Mouse (Mus musculus) heart, embryonic 13.5 days (tissue): ENCODE measurements around the gene Tpx2. TPM values are rescaled to one million over a fixed set of nuclear protein-coding genes. Genes with fewer than 3 reads are reported as not detected.
A peak's percentile ranks its signal among the peaks of the same experiment; 100 is the strongest.

ENCODE experiments used
- ATAC-seq: fragments of 200-750 bp; cut with Nextera tagmentation; 2 replicates; pipeline ENCODE4 v1.8.0; 2017; ENCODE audit warnings: moderate TSS enrichment; ENCODE audit not compliant: insufficient number of reproducible peaks, low FRiP score, low TSS enrichment; ENCODE audit errors: extremely low read depth
- H3K27ac ChIP-seq: fragments of 300-500 bp; sonication (generic); replicated peaks from 2 replicates; pipeline ENCODE4 v1.5.1; 2015; ENCODE audit warnings: moderate library complexity, mild to moderate bottlenecking, inconsistent platforms
- H3K27me3 ChIP-seq: fragments of 300-500 bp; sonication (generic); replicated peaks from 2 replicates; pipeline ENCODE4 v1.6.1; 2015; ENCODE audit warnings: mild to moderate bottlenecking, inconsistent platforms
- H3K36me3 ChIP-seq: fragments of 300-500 bp; sonication (generic); 2 replicates; pipeline ENCODE4 v1.6.1; 2015; ENCODE audit warnings: mild to moderate bottlenecking, inconsistent platforms
- H3K4me1 ChIP-seq: fragments of 300-500 bp; sonication (generic); 2 replicates; pipeline ENCODE4 v1.6.1; 2015; ENCODE audit warnings: inconsistent platforms
- H3K4me2 ChIP-seq: fragments of 300-500 bp; sonication (generic); 2 replicates; pipeline ENCODE4 v1.6.1; 2015; ENCODE audit warnings: inconsistent platforms, mild to moderate bottlenecking, moderate library complexity
- H3K4me3 ChIP-seq: fragments of 300-500 bp; sonication (generic); 2 replicates; pipeline ENCODE4 v1.5.1; 2015; ENCODE audit warnings: moderate library complexity, mild to moderate bottlenecking, inconsistent platforms
- H3K9ac ChIP-seq: fragments of 300-500 bp; sonication (generic); 2 replicates; pipeline ENCODE4 v1.6.1; 2015; ENCODE audit warnings: inconsistent platforms, mild to moderate bottlenecking, moderate library complexity
- H3K9me3 ChIP-seq: fragments of 300-500 bp; sonication (generic); 2 replicates; pipeline ENCODE4 v1.6.1; 2016; ENCODE audit warnings: inconsistent platforms
- WGBS: fragments of 180-500 bp; shearing (Covaris S2); methylation state at CpG from one replicate; pipeline ENCODE4 v1.1.7; 2015; ENCODE audit warnings: mixed read lengths; 5-methylcytosine and 5-hydroxymethylcytosine counted together
- microRNA-seq: library from miRNA; unstranded; fragments of <30 nt; microRNA quantifications from one replicate; pipeline ENCODE4, GENCODE M21; 2016
- polyA plus RNA-seq: library from polyadenylated mRNA; unstranded; fragments of >200 nt; fragmentation: Nextera tagmentation; extraction: Ambion mirVana; gene quantifications from 2 replicates; pipeline ENCODE4 v1.2.1, GENCODE M21; 2015

The Tpx2 gene
- polyA plus RNA-seq, 1 experiment from 2014 or later: 55.5 TPM

DNA sequence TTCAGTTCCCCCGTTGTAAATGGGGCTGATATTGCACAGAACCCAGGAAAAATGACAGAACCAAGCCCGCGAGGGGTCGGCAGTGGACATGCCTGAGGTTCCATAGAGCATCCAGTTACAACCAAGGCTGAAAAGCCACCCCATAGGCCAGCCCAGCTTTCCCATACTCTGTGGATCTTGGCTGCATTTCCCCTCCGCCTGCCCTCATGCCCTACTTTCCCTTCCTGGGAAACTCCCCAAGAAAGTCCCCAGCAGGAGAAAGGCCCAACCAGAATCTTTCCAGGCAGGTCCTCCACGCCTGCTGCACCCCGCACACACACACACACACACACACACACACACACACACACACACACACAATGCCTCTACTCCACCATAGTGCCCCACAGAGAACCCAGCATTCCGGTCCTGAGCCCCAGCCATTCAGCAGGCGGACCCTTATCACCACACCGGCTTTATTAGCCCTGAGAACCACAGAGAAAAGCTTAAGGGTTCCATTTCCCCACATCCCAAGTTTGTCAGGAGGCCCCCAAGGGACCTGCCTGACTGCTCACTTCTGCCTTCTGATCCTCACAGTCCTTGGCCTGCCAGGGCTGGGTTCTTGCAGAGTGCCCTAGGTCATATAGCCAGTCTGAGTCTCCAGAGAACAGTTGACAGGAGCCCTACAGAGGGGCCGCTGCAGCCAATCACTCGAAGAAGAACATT is 83.8 kb downstream of the Tpx2 start:
- Histone ChIP-seq H3K9ac (peak overlapping the region; percentile 45), H3K9me3 (no peaks in the 10 kb centered on the region), H3K4me3 (peak overlapping the region; percentile 28), H3K4me1 (peaks cover 66% of the 10 kb centered on the region), H3K4me2 (peak overlapping the region; percentile 35), H3K36me3 (no peaks in the 10 kb centered on the region), H3K27me3 (peaks cover 41% of the 10 kb centered on the region), H3K27ac (peak overlapping the region; percentile 61)
- no peak for ATAC-seq
- WGBS: 57% methylated on average over 11 of the region's 12 CpGs

DNA sequence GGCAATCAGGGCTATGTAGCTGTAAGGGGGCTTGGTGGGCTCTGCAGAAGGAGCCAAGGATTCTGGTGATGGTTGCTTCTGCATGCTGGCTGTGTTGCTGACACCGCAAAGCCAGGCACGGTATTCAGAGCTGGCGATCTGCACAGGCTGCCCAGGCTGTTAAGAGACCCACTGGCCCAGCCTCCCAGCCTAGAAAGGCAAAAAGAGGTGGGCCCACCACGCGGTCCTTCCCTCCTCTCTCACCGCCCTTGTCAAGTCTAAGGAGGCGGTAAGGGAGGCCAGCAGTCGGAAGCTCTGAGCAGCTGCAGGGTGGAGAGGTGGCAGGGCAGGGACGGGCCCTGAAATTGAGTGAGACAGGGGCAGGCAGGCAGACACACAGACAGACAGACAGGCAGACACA is 85.3 kb downstream of the Tpx2 start, which contains the start of gene Foxs1:
Gene Foxs1, minus strand, starts transcription at position 161 of the 400 bp plus-strand sequence.
- no peaks in the 10 kb centered on the region for H3K9me3 ChIP-seq
- H3K9ac ChIP-seq: peak within 1 kb of the TSS; percentile 45
- 14% methylated on average over 7 of the region's 9 CpGs for WGBS
- peaks cover 50% of the 10 kb centered on the region for H3K27me3 ChIP-seq
- no peak for ATAC-seq
- no peaks in the 10 kb centered on the region for H3K36me3 ChIP-seq
- H3K4me1 ChIP-seq: peaks cover 51% of the 10 kb centered on the region
- H3K4me3 ChIP-seq: peak within 1 kb of the TSS; percentile 28
- peak within 1 kb of the TSS; percentile 61 for H3K27ac ChIP-seq
- peak within 1 kb of the TSS; percentile 35 for H3K4me2 ChIP-seq

DNA sequence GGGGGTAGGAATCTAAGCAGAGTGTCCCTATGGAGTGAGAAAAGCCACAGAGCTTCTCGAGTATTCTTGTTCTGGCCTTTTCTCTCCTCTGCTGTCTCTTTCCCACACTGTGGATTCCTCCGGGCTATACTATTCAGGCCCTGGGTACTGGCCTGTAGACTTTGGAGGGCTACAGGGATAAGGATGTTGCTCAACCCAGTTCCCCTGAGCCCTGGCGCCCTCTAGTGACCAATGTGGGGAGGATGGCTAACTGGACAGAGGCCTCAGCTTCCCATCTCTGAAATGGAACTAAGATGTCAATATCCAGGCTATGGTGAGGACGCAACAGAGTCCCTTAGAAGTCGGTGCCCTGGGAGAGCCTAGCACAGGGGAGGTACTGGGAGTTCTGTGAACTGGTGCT is 85.8 kb downstream of the Tpx2 start:
- Histone ChIP-seq H3K27me3 (peaks cover 56% of the 10 kb centered on the region), H3K27ac (peak overlapping the region; percentile 36), H3K9me3 (no peaks in the 10 kb centered on the region), H3K4me3 (no peak overlapping the region), H3K4me2 (no peak overlapping the region), H3K4me1 (peaks cover 46% of the 10 kb centered on the region), H3K9ac (peak overlapping the region; percentile 10; the same call in 1 of the 2 replicates), H3K36me3 (no peaks in the 10 kb centered on the region)
- ATAC-seq: no peak
- WGBS: 24% methylated on average over 5 of the region's 5 CpGs

DNA sequence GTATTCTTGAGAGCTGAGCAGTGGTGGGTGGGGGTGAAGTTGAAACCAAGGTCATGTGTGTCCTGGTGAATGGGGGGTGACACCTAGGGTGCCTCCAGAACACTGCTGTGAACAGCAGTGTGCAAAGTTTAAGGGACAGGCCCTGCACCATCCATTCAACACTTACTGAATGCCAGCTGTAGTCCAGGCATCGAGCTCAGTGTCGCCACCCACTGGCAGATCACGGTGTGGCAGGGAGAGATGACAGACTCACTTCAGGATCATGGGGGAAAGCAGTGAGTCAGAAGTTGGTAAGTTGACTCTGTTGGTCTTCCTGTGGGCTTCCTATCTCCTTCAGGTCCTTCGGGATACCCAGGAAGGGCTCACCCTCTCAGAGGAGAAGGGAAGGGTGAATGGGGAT is 92.1 kb downstream of the Tpx2 start:
- no peak for ATAC-seq
- Histone ChIP-seq H3K4me1 (peaks cover 15% of the 10 kb centered on the region), H3K27ac (no peak overlapping the region), H3K4me3 (no peak overlapping the region), H3K9me3 (no peaks in the 10 kb centered on the region), H3K9ac (no peak overlapping the region), H3K27me3 (peaks cover 94% of the 10 kb centered on the region), H3K4me2 (no peak overlapping the region), H3K36me3 (no peaks in the 10 kb centered on the region)
- WGBS: 9% methylated on average over 4 of the region's 4 CpGs

DNA sequence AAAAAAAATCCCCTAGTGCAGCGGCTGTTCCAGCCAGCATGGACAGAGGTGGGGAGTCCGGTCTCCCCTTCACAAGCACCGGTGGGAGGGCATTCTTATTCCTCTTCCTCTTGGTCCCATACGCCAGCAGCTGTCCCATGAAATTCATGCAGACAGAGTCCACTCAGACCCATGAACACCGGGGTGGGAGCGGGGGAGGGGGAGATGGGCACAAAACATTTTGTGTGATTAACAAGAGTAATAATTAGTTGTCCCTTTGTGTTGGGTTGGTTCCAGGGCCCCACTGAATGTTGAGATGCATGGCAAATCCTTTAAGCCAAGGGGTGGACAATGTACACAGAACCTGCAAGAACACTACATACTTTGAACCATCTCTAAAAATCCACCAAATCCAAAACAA is 93.3 kb downstream of the Tpx2 start:
- H3K4me3 ChIP-seq: no peak overlapping the region
- H3K36me3 ChIP-seq: no peaks in the 10 kb centered on the region
- H3K4me2 ChIP-seq: no peak overlapping the region
- no peaks in the 10 kb centered on the region for H3K9me3 ChIP-seq
- no peak for ATAC-seq
- no peak overlapping the region for H3K27ac ChIP-seq
- WGBS: 72% methylated on average over 6 of the region's 6 CpGs
- peaks cover 94% of the 10 kb centered on the region for H3K27me3 ChIP-seq
- no peak overlapping the region for H3K9ac ChIP-seq
- peaks cover 15% of the 10 kb centered on the region for H3K4me1 ChIP-seq

DNA sequence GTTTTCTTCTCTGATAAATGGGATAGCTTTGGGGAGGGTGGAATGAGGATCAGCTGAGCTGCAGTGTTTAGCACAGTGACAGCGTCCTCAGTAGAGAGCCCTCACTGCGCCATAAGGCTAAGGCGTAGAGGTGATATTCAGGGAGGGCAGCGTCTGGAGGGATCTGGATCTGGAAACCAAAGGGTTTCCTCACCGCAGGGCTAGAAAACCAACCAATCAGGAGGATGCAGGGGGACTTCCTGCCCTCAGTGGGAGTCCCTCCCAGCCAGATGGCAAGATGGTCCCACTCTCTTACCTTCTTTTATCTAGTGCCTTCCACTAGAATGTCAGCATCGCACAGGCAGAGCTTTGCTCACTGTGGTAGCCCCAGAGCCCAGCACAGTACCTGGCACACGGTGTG is 94.0 kb downstream of the Tpx2 start:
- H3K27ac ChIP-seq: no peak overlapping the region
- H3K9me3 ChIP-seq: no peaks in the 10 kb centered on the region
- H3K4me3 ChIP-seq: no peak overlapping the region
- no peaks in the 10 kb centered on the region for H3K36me3 ChIP-seq
- no peak for ATAC-seq
- H3K27me3 ChIP-seq: peaks cover 94% of the 10 kb centered on the region
- 18% methylated on average over 7 of the region's 7 CpGs for WGBS
- H3K9ac ChIP-seq: no peak overlapping the region
- H3K4me1 ChIP-seq: peaks cover 15% of the 10 kb centered on the region
- no peak overlapping the region for H3K4me2 ChIP-seq

DNA sequence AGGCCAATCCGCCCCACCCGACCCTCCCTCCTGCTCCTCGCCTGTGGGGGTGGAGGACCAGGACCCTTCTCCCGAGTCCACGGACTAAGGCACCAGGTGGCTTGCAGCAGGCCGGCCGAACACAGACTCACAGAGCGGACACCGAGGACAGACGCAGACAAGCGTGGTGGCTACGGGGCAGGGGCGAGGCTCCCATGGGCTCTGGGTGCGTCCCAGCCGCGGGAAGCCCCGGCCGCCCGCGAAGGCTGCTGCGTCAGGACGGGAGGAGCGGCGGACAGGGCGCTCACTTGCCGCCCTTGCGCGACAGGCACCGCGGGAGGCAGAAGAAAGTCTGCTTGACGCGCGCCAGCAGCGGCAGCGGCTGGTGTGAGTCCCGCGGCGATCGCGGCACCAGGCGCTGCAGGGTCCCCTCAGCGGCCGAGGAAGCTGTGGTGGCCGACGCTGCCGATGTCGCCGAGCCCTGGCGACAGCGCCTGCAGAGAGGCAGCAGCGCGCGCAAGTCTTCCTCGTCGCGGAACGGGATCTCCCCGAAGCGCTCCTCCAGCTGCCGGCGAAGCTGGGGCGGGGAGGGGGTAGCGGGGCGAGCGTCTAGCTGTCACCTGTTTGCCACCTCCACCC is 95.2 kb downstream of the Tpx2 start:
- H3K36me3 ChIP-seq: no peaks in the 10 kb centered on the region
- H3K4me3 ChIP-seq: peak overlapping the region; percentile 57
- no peaks in the 10 kb centered on the region for H3K9me3 ChIP-seq
- 1% methylated on average over 64 of the region's 65 CpGs for WGBS
- peak overlapping the region; percentile 93 for H3K4me2 ChIP-seq
- peaks cover 99% of the 10 kb centered on the region for H3K27me3 ChIP-seq
- H3K27ac ChIP-seq: no peak overlapping the region
- peaks cover 15% of the 10 kb centered on the region for H3K4me1 ChIP-seq
- peak overlapping the region; percentile 74 for H3K9ac ChIP-seq
- no peak for ATAC-seq

DNA sequence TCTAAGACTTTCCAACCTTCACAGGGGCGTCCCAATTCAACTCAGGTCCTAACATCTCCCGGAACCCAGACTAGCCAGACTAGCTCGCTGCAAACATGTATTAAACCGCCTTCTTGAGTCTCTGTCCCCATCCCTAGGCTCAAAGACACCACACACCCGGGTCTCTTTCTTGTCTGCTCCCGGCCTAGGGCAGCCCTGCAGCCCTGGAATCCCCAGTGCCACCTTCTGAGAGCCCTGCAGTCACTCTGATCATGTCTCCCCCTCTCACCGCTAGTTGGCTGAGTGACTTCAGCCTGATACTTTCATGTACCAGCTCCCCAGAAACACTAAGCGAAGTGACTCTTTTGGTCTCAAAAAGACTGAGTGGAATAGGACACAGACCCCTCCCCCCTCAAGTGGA is 95.8 kb downstream of the Tpx2 start:
- Histone ChIP-seq H3K4me2 (peak overlapping the region; percentile 93), H3K36me3 (no peaks in the 10 kb centered on the region), H3K9me3 (no peaks in the 10 kb centered on the region), H3K27me3 (peaks cover 99% of the 10 kb centered on the region), H3K9ac (peak overlapping the region; percentile 74), H3K4me1 (peaks cover 15% of the 10 kb centered on the region), H3K27ac (no peak overlapping the region), H3K4me3 (peak overlapping the region; percentile 57)
- WGBS: 5% methylated on average over 8 of the region's 8 CpGs
- ATAC-seq: no peak

DNA sequence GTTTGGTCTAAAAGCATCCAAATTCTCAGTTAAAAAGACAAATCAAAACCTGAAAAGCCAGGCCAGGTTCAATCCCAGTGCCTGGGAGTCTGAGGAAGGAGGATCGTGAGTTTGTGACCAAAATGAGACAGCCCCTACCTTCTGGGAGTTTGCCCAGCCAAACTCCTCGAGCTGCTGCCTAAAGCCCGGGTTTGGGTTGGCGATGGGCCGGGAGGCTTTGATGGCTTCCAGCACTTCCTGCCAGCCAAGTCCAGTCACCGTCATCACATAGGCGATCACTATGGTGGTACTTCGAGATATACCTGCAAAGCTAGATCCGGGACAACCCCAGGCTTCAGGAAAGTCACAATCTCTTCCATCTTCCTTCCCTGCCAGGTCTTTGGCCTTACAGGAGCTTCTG is 96.2 kb downstream of the Tpx2 start:
- Histone ChIP-seq H3K36me3 (no peaks in the 10 kb centered on the region), H3K27me3 (peaks cover 99% of the 10 kb centered on the region), H3K9ac (no peak overlapping the region), H3K9me3 (no peaks in the 10 kb centered on the region), H3K4me3 (no peak overlapping the region), H3K4me1 (peaks cover 15% of the 10 kb centered on the region), H3K4me2 (no peak overlapping the region), H3K27ac (no peak overlapping the region)
- WGBS: 52% methylated on average over 9 of the region's 9 CpGs
- no peak for ATAC-seq

Small RNA genes within 50 kb of the gene (microRNA-seq; reads per million reads assigned to microRNA genes)
- gene Mir5622: not detected

Other genes starting within 250 kb of the Tpx2 start
- not detected in 2 replicates for gene Defb45, start 248.6 kb upstream of the Tpx2 start, polyA plus RNA-seq
- gene Defb36, start 243.6 kb upstream of the Tpx2 start, polyA plus RNA-seq: not detected in 2 replicates
- gene Defb25, start 224.9 kb upstream of the Tpx2 start, polyA plus RNA-seq: 0.68 and 1.1 TPM in 2 replicates
- 10.5 and 12.6 TPM in 2 replicates for gene Rem1, start 221.0 kb upstream of the Tpx2 start, polyA plus RNA-seq
- gene H13, start 178.5 kb upstream of the Tpx2 start, polyA plus RNA-seq: 81.9 and 84.7 TPM in 2 replicates
- 23.0 and 25.3 TPM in 2 replicates for gene Mcts2, start 160.9 kb upstream of the Tpx2 start, polyA plus RNA-seq
- 56.7 and 58.8 TPM in 2 replicates for gene Id1, start 111.7 kb upstream of the Tpx2 start, polyA plus RNA-seq
- gene Cox4i2, start 93.8 kb upstream of the Tpx2 start, polyA plus RNA-seq: 11.8 and 13.4 TPM in 2 replicates
- gene Bcl2l1, start 16.2 kb upstream of the Tpx2 start, polyA plus RNA-seq: 59.6 and 62.8 TPM in 2 replicates
- 0.19 and 0.29 TPM in 2 replicates for gene Mylk2, start 63.4 kb downstream of the Tpx2 start, polyA plus RNA-seq
- gene Foxs1, start 85.2 kb downstream of the Tpx2 start, polyA plus RNA-seq: 2.5 and 2.7 TPM in 2 replicates
- gene Dusp15, start 103.7 kb downstream of the Tpx2 start, polyA plus RNA-seq: 0.15 and 0.51 TPM in 2 replicates
- 0.23 and 0.44 TPM in 2 replicates for gene Ttll9, start 114.5 kb downstream of the Tpx2 start, polyA plus RNA-seq
- 101 and 111 TPM in 2 replicates for gene Pdrg1, start 167.5 kb downstream of the Tpx2 start, polyA plus RNA-seq
- gene Xkr7, start 183.9 kb downstream of the Tpx2 start, polyA plus RNA-seq: not detected in 2 replicates
- gene Ccm2l, start 218.0 kb downstream of the Tpx2 start, polyA plus RNA-seq: 4.6 and 5.3 TPM in 2 replicates